Mouse (Mus musculus): ENCODE measurements around the gene Bst2. TPM values are rescaled to one million over a fixed set of nuclear protein-coding genes. Genes with fewer than 3 reads are reported as not detected.

Gene Bst2
- polyA plus RNA-seq, 1 experiment from 2014 or later, result 34.0 TPM

GRCm38 (mm10) chr8:71558958-71559690 lies 21.9 kb upstream of the Bst2 start:
- H3K27me3 ChIP-seq (replicated peaks), result peaks cover 88% of the 10 kb centered on the region
- peaks cover 25% of the 10 kb centered on the region for H3K4me1 ChIP-seq
- H3K36me3 ChIP-seq, result no peaks in the 10 kb centered on the region
- H3K4me3 ChIP-seq, result peak overlapping the region; percentile 49
- peak; percentile 66; the same call in 1 of the 2 replicates for ATAC-seq (ENCODE audit: extremely low read depth, insufficient number of reproducible peaks, low FRiP score, low TSS enrichment)
- H3K9ac ChIP-seq, result peak overlapping the region; percentile 64
- 5% methylated on average over 24 of the region's 24 CpGs for whole genome bisulfite sequencing
- H3K4me2 ChIP-seq, result peak overlapping the region; percentile 70
- no peak overlapping the region for H3K27ac ChIP-seq (replicated peaks)
- peaks cover 3% of the 10 kb centered on the region; the same call in 1 of the 2 replicates for H3K9me3 ChIP-seq

GRCm38 (mm10) chr8:71558071-71558957 lies 21.1 kb upstream of the Bst2 start, which contains the start of gene Tmem221:
Tmem221 (minus strand) TSS chr8:71558871.
- Histone ChIP-seq H3K4me2 (peak within 1 kb of the TSS; percentile 70), H3K36me3 (no peaks in the 10 kb centered on the region), H3K9ac (peak within 1 kb of the TSS; percentile 64), H3K4me3 (peak within 1 kb of the TSS; percentile 49), H3K27me3 (replicated peaks) (peaks cover 80% of the 10 kb centered on the region), H3K4me1 (peaks cover 26% of the 10 kb centered on the region), H3K27ac (replicated peaks) (no peak within 1 kb of the TSS), H3K9me3 (no peaks in the 10 kb centered on the region)
- WGBS, result 3% methylated on average over 70 of the region's 70 CpGs
- ATAC-seq (ENCODE audit: extremely low read depth, insufficient number of reproducible peaks, low FRiP score, low TSS enrichment), result 0 out of 2 replicates have a peak, but pooled peaks have one; percentile 5

- Histone ChIP-seq H3K36me3 (no peaks in the 10 kb centered on the region), H3K9me3 (no peaks in the 10 kb centered on the region), H3K4me3 (no peak overlapping the region), H3K9ac (no peak overlapping the region), H3K27me3 (replicated peaks) (peaks cover 44% of the 10 kb centered on the region), H3K27ac (replicated peaks) (0 out of 2 replicates have a peak overlapping the region, but pooled peaks have one; percentile 12), H3K4me1 (peaks cover 24% of the 10 kb centered on the region), H3K4me2 (no peak overlapping the region)
- ATAC-seq (ENCODE audit: extremely low read depth, insufficient number of reproducible peaks, low FRiP score, low TSS enrichment), result no peak
- WGBS, result 69% methylated on average over 2 of the region's 2 CpGs
Observed at GRCm38 (mm10) chr8:71554644-71555043, 17.4 kb upstream of the Bst2 start.

GRCm38 (mm10) chr8:71554001-71554400 lies 16.7 kb upstream of the Bst2 start:
- Histone ChIP-seq H3K4me2 (no peak overlapping the region), H3K36me3 (0 out of 2 replicates have a peak, but pooled peaks cover 4% of the 10 kb centered on the region), H3K9ac (no peak overlapping the region), H3K27me3 (replicated peaks) (peaks cover 37% of the 10 kb centered on the region), H3K4me3 (no peak overlapping the region), H3K4me1 (peaks cover 21% of the 10 kb centered on the region), H3K27ac (replicated peaks) (0 out of 2 replicates have a peak overlapping the region, but pooled peaks have one; percentile 12), H3K9me3 (no peaks in the 10 kb centered on the region)
- 61% methylated on average over 6 of the region's 6 CpGs for WGBS
- no peak for ATAC-seq (ENCODE audit: extremely low read depth, insufficient number of reproducible peaks, low FRiP score, low TSS enrichment)

- 57% methylated on average over 6 of the region's 6 CpGs for WGBS
- Histone ChIP-seq H3K36me3 (peaks cover 15% of the 10 kb centered on the region), H3K9me3 (no peaks in the 10 kb centered on the region), H3K27ac (replicated peaks) (no peak overlapping the region), H3K4me3 (no peak overlapping the region), H3K4me2 (no peak overlapping the region), H3K9ac (no peak overlapping the region), H3K4me1 (peaks cover 12% of the 10 kb centered on the region; the same call in 1 of the 2 replicates), H3K27me3 (replicated peaks) (peaks cover 25% of the 10 kb centered on the region)
- no peak for ATAC-seq (ENCODE audit: extremely low read depth, insufficient number of reproducible peaks, low FRiP score, low TSS enrichment)
Observed at GRCm38 (mm10) chr8:71552770-71553169, 15.5 kb upstream of the Bst2 start.

GRCm38 (mm10) chr8:71550754-71551153 lies 13.5 kb upstream of the Bst2 start:
- peaks cover 34% of the 10 kb centered on the region for H3K36me3 ChIP-seq
- H3K9ac ChIP-seq, result no peak overlapping the region
- H3K4me1 ChIP-seq, result peaks cover 12% of the 10 kb centered on the region; the same call in 1 of the 2 replicates
- no peak for ATAC-seq (ENCODE audit: extremely low read depth, insufficient number of reproducible peaks, low FRiP score, low TSS enrichment)
- peaks cover 5% of the 10 kb centered on the region for H3K27me3 ChIP-seq (replicated peaks)
- H3K9me3 ChIP-seq, result no peaks in the 10 kb centered on the region
- no peak overlapping the region for H3K27ac ChIP-seq (replicated peaks)
- H3K4me3 ChIP-seq, result no peak overlapping the region
- no peak overlapping the region for H3K4me2 ChIP-seq
- WGBS, result 62% methylated on average over 7 of the region's 7 CpGs

GRCm38 (mm10) chr8:71547590-71547989 lies 10.3 kb upstream of the Bst2 start:
- no peak for ATAC-seq (ENCODE audit: extremely low read depth, insufficient number of reproducible peaks, low FRiP score, low TSS enrichment)
- no peak overlapping the region for H3K27ac ChIP-seq (replicated peaks)
- no peak overlapping the region for H3K4me2 ChIP-seq
- no peak overlapping the region for H3K4me3 ChIP-seq
- H3K4me1 ChIP-seq, result peaks cover 13% of the 10 kb centered on the region
- H3K27me3 ChIP-seq (replicated peaks), result no peaks in the 10 kb centered on the region
- peaks cover 45% of the 10 kb centered on the region for H3K36me3 ChIP-seq
- H3K9me3 ChIP-seq, result no peaks in the 10 kb centered on the region
- 82% methylated on average over 7 of the region's 7 CpGs for WGBS
- H3K9ac ChIP-seq, result no peak overlapping the region

GRCm38 (mm10) chr8:71545053-71545452 lies 7.8 kb upstream of the Bst2 start:
- peaks cover 45% of the 10 kb centered on the region for H3K36me3 ChIP-seq
- 86% methylated on average over 11 of the region's 11 CpGs for WGBS
- H3K4me2 ChIP-seq, result no peak overlapping the region
- no peak overlapping the region for H3K27ac ChIP-seq (replicated peaks)
- H3K9me3 ChIP-seq, result no peaks in the 10 kb centered on the region
- no peak overlapping the region for H3K4me3 ChIP-seq
- ATAC-seq (ENCODE audit: extremely low read depth, insufficient number of reproducible peaks, low FRiP score, low TSS enrichment), result no peak
- H3K9ac ChIP-seq, result no peak overlapping the region
- H3K27me3 ChIP-seq (replicated peaks), result 0 out of 2 replicates have a peak, but pooled peaks cover under 1% of the 10 kb centered on the region
- H3K4me1 ChIP-seq, result peaks cover 10% of the 10 kb centered on the region

GRCm38 (mm10) chr8:71543755-71544154 lies 6.5 kb upstream of the Bst2 start:
- Histone ChIP-seq H3K4me1 (peaks cover 10% of the 10 kb centered on the region), H3K27me3 (replicated peaks) (0 out of 2 replicates have a peak, but pooled peaks cover 7% of the 10 kb centered on the region), H3K27ac (replicated peaks) (no peak overlapping the region), H3K4me2 (peak overlapping the region; percentile 96), H3K9me3 (no peaks in the 10 kb centered on the region), H3K36me3 (peaks cover 39% of the 10 kb centered on the region), H3K4me3 (peak overlapping the region; percentile 88), H3K9ac (peak overlapping the region; percentile 86)
- 84% methylated on average over 9 of the region's 9 CpGs for WGBS
- no peak for ATAC-seq (ENCODE audit: extremely low read depth, insufficient number of reproducible peaks, low FRiP score, low TSS enrichment)

- H3K4me3 ChIP-seq, result peak within 1 kb of the TSS; percentile 88
- H3K4me2 ChIP-seq, result peak within 1 kb of the TSS; percentile 96
- H3K9ac ChIP-seq, result peak within 1 kb of the TSS; percentile 86
- 0 out of 2 replicates have a peak, but pooled peaks cover 7% of the 10 kb centered on the region for H3K27me3 ChIP-seq (replicated peaks)
- ATAC-seq (ENCODE audit: extremely low read depth, insufficient number of reproducible peaks, low FRiP score, low TSS enrichment), result peak; percentile 93
- WGBS, result under 1% methylated on average over 55 of the region's 55 CpGs
- peaks cover 30% of the 10 kb centered on the region for H3K36me3 ChIP-seq
- H3K4me1 ChIP-seq, result peaks cover 15% of the 10 kb centered on the region
- peak within 1 kb of the TSS; percentile 70 for H3K27ac ChIP-seq (replicated peaks)
- H3K9me3 ChIP-seq, result no peaks in the 10 kb centered on the region
Observed at GRCm38 (mm10) chr8:71542632-71543343, 5.5 kb upstream of the Bst2 start, which contains the start of gene Mvb12a. Mvb12a (plus strand) TSS chr8:71542922.
